Mouse (Mus musculus): Measurements from ENCODE around the gene Tmem53. TPM values are rescaled to one million over a fixed set of nuclear protein-coding genes. Genes with fewer than 3 reads are reported as not detected.
A peak's percentile ranks its signal among the peaks of the same experiment; 100 is the strongest.

The Tmem53 gene
- polyA plus RNA-seq, 1 experiment, result 7.0 TPM

DNA sequence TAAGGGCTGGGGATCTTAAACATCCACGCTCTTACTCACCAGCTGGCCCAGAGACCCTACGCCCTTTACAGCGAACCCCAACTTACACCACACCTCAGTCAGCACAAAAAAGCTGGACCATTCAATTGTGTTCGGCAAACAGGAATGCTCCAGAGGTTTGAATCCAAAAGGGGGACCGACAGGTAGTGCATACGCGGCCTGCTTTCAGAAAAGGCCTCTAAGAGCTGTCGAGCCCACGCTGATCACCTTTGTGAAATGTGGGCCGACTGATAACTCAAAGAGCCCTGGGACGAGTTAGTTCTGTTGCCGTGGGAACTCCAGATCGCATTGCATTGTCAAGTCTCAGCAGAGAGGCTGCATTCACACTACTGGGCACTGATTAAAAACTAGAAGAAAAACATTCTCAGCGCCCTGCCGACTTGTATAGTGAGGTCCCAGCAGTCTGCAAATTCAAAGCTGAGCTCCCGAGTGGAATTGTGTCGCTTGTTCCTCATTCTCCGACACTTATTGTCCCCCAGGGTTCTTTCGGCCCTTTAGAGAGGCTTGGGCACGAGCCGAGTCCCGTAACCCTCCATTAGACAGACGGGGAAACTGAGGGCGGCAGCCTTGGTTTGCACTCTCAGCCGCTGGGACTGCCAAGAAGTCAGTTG, 36.7 kb downstream of the Tmem53 start:
- no peak for DNase-seq
- 15% methylated on average over 25 of the region's 25 CpGs for WGBS
- H3K4me1 ChIP-seq (ENCODE audit: control insufficient read depth, insufficient read depth, low read length), result peaks cover 4% of the 10 kb centered on the region; the same call in 1 of the 2 replicates

DNA sequence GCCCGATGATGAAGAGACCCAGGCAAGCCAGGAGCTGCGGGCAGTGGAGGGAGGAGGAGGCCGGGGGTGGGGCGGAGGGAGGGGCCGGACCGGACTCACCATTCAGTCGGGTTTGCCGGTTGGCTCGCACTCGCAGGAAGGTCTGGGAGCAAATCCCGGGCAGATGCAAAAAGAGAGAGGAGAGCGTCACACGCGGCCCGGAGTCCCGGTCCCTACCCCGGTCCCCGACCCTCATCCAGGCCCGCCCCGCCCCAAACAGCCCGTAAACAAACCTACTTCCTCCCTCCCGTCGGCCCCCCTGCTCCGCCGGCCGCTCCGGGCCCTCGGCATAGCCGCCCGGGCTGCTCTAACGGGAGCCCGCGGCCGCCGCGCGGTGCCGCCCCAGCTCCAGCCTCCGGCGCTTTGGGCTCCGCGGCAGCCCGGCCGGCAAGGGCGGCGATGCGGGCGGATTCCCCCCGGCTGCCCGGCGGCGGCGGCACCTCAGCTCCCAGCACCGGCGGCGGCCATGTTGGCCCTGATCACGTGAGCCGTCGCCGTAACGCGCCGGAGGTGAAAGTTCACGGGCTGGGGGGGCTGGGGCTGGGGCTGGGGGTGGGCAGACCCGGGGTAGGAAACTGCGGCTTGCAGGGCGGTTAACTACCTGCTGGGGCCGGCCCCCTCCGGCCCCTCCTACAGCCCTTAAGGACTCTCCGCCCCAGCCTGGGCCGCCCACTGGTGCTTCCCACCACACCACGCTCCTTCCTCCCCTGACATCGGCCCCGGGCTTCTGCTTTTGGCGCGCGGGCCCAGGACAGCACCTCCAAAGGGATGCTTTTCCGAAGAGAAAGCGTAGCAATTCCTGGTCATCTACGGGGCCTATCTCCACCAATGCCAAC, 37.4 kb downstream of the Tmem53 start:
- H3K4me1 ChIP-seq (ENCODE audit: control insufficient read depth, insufficient read depth, low read length), result peaks cover 2% of the 10 kb centered on the region; the same call in 1 of the 2 replicates
- under 1% methylated on average over 75 of the region's 80 CpGs for WGBS
- H3K4me3 ChIP-seq (replicated peaks; ENCODE audit: insufficient read depth, low read depth, low read length), result peak overlapping the region; percentile 60
- peak; percentile 34; the same call in 1 of the 2 replicates for TF ChIP-seq POLR2A (IDR thresholded peaks at IDR 0.05; ENCODE audit: borderline replicate concordance, insufficient read depth, low read length)
- TF ChIP-seq CTCF (IDR thresholded peaks at IDR 0.05; ENCODE audit: borderline replicate concordance, insufficient read depth, low read depth, low read length), result no peak
- H3K27ac ChIP-seq (ENCODE audit: insufficient read depth, low read length), result peak overlapping the region; percentile 88
- DNase-seq, result peak; percentile 78 to 85
- H3K27me3 ChIP-seq (ENCODE audit: control insufficient read depth, insufficient read depth, low read length), result no peaks in the 10 kb centered on the region

More for the DNA sequence above, 36.7 kb downstream of the Tmem53 start:
- no peak for TF ChIP-seq POLR2A (IDR thresholded peaks at IDR 0.05; ENCODE audit: borderline replicate concordance, insufficient read depth, low read length)
- TF ChIP-seq CTCF (IDR thresholded peaks at IDR 0.05; ENCODE audit: borderline replicate concordance, insufficient read depth, low read depth, low read length), result no peak
- Histone ChIP-seq H3K27ac (ENCODE audit: insufficient read depth, low read length) (0 out of 2 replicates have a peak overlapping the region, but pooled peaks have one; percentile 19), H3K27me3 (ENCODE audit: control insufficient read depth, insufficient read depth, low read length) (no peaks in the 10 kb centered on the region), H3K4me3 (replicated peaks; ENCODE audit: insufficient read depth, low read depth, low read length) (peak overlapping the region; percentile 60)

DNA sequence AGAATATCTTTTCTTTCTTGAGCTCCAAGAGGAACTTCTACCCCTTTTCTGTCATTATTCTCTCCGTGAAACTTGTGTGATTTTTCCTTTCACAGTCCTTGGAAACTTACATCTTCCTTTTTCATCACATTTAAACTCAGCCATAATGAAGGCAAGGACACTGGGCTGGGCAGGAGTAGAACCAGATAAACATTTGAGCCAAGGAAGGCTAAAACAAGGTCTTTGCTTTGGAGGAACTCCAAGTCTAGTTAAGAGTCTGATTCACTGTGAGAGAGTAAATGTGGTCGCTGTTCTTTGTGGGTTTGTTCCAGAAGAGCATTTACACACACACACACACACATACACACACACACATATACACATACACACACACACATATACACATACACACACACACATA, 39.9 kb downstream of the Tmem53 start:
- Histone ChIP-seq H3K27me3 (ENCODE audit: control insufficient read depth, insufficient read depth, low read length) (no peaks in the 10 kb centered on the region), H3K4me1 (ENCODE audit: control insufficient read depth, insufficient read depth, low read length) (no peaks in the 10 kb centered on the region; the same call in 1 of the 2 replicates), H3K27ac (ENCODE audit: insufficient read depth, low read length) (no peak overlapping the region), H3K4me3 (replicated peaks; ENCODE audit: insufficient read depth, low read depth, low read length) (no peak overlapping the region)
- TF ChIP-seq CTCF (IDR thresholded peaks at IDR 0.05; ENCODE audit: borderline replicate concordance, insufficient read depth, low read depth, low read length) (no peak), POLR2A (IDR thresholded peaks at IDR 0.05; ENCODE audit: borderline replicate concordance, insufficient read depth, low read length) (no peak)
- WGBS, result 81% methylated on average over 2 of the region's 2 CpGs
- DNase-seq, result no peak

DNA sequence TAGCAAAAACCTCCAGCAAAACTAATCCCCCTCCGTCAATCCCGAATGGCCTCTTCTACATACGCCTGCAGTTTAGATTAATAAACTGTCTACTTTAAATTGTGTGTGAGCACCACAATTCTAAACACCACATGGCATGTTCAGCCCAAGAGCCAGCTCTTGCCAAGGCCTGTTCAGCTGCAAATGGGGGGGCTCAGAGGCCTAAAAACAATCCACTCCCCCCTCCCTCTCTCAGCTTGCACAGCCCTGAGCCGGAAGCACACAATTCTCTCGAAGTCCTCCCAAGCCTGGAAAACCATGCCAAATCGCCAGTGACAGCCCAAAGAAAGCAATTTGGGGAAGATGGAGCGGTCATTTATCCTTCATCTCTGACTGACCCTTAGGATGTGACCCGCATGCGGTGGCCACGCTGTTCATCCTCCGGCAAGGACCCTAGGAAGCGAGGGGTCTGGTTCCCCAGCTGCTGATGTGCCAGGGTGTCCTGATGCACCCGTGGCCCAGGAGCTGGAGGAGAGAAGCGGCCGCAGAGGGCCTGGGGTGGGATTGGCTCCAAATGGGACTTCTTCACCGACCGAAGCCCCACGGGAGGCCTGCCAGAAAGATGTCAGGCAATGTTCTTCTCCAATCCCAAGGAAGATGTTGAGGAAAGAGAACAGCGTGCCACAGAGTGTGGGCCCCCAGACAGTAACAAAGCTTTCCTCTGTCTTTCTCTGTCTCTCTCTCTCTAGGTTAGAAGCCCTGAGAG, 45.3 kb downstream of the Tmem53 start:
- Histone ChIP-seq H3K4me1 (ENCODE audit: control insufficient read depth, insufficient read depth, low read length) (no peaks in the 10 kb centered on the region), H3K4me3 (replicated peaks; ENCODE audit: insufficient read depth, low read depth, low read length) (no peak overlapping the region), H3K27me3 (ENCODE audit: control insufficient read depth, insufficient read depth, low read length) (no peaks in the 10 kb centered on the region), H3K27ac (ENCODE audit: insufficient read depth, low read length) (no peak overlapping the region)
- no peak for DNase-seq
- WGBS, result 45% methylated on average over 19 of the region's 19 CpGs
- TF ChIP-seq CTCF (IDR thresholded peaks at IDR 0.05; ENCODE audit: borderline replicate concordance, insufficient read depth, low read depth, low read length), result no peak
- TF ChIP-seq POLR2A (IDR thresholded peaks at IDR 0.05; ENCODE audit: borderline replicate concordance, insufficient read depth, low read length), result no peak

DNA sequence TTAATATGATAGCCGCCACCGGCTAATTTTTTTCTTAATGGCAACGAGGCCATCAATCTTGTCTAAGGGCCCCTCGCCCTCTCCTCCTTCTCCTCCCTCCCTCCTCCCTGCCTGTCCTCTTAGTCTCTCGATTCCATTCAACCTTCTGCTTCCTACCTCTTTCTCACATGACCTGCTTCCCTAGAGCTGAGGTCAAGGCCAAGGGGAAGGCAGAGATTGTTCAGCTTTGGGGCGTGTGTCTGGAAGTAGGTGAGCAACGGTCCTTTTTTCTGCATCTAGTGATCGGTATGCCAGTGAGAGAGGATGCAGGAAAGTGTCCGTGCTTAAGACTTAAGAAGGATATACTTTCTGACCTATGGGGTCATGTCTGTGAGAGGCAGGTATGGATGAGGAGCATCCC, 46.1 kb downstream of the Tmem53 start:
- TF ChIP-seq POLR2A (IDR thresholded peaks at IDR 0.05; ENCODE audit: borderline replicate concordance, insufficient read depth, low read length) (no peak), CTCF (IDR thresholded peaks at IDR 0.05; ENCODE audit: borderline replicate concordance, insufficient read depth, low read depth, low read length) (no peak)
- Histone ChIP-seq H3K27me3 (ENCODE audit: control insufficient read depth, insufficient read depth, low read length) (no peaks in the 10 kb centered on the region), H3K27ac (ENCODE audit: insufficient read depth, low read length) (no peak overlapping the region), H3K4me3 (replicated peaks; ENCODE audit: insufficient read depth, low read depth, low read length) (no peak overlapping the region), H3K4me1 (ENCODE audit: control insufficient read depth, insufficient read depth, low read length) (no peaks in the 10 kb centered on the region)
- DNase-seq, result no peak
- 86% methylated on average over 9 of the region's 9 CpGs for WGBS

DNA sequence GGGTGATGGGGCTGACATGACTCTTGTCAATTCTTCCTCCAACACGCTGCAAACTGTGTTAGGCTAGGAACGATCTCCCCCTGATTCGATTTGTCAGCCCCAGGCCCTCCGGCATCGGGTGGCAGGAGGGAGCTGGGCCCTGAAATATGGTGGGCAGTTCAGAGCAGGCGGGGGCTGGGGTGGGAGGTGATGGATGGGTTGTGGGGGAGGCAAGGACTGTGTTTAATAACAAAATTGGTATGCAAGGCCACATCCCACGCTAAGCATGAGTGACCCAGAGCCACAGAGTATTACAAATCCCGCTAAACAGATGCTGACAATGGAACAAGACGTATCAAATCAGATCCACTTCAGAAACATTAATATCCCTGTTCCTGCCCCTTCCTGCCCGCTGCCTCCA, 48.2 kb downstream of the Tmem53 start:
- H3K4me3 ChIP-seq (replicated peaks; ENCODE audit: insufficient read depth, low read depth, low read length), result no peak overlapping the region
- 82% methylated on average over 10 of the region's 10 CpGs for WGBS

DNA sequence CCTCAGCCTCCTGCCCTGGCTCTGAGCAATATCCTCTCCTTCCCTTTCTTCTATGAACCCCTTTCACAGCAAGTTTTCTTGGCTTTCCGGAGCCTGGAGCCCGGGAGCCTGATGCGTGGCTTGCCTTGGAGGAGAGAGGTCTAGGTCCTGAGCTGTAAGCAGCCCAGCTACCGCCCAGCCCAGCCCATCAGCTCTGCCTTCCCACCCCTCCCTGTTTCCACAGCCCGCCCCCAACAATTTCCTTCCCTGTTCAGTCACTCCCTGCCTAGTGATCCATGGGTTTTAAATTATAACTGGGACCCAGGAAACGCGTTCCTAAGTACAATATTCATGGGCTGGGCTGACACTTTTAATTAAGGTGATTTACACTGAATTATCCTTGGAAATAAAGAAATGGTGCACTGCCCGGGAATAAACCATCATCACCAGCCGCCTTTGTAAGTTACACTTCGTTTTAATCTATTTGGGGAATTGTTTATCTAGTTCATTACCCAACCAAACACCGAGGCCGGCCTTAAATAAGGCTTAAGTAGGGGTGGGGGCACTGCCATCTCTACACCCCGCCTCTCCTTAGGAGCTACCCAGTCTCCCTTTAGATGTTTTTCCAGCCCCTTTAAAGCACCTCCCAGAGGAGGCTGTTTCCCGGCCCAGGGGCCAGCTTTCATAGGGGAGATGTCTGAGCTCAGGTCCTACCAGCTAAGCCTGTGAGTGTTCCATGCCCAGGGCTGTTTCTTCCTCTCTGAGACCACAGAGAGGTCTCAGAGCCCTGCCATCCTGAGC, 50.5 kb downstream of the Tmem53 start:
- Histone ChIP-seq H3K4me3 (replicated peaks; ENCODE audit: insufficient read depth, low read depth, low read length) (no peak overlapping the region), H3K4me1 (ENCODE audit: control insufficient read depth, insufficient read depth, low read length) (no peaks in the 10 kb centered on the region), H3K27me3 (ENCODE audit: control insufficient read depth, insufficient read depth, low read length) (no peaks in the 10 kb centered on the region; the same call in 1 of the 2 replicates), H3K27ac (ENCODE audit: insufficient read depth, low read length) (no peak overlapping the region)
- WGBS, result 65% methylated on average over 14 of the region's 14 CpGs
- DNase-seq, result no peak
- no peak for TF ChIP-seq POLR2A (IDR thresholded peaks at IDR 0.05; ENCODE audit: borderline replicate concordance, insufficient read depth, low read length)
- TF ChIP-seq CTCF (IDR thresholded peaks at IDR 0.05; ENCODE audit: borderline replicate concordance, insufficient read depth, low read depth, low read length), result no peak

More for the DNA sequence above, 48.2 kb downstream of the Tmem53 start:
- H3K27ac ChIP-seq (ENCODE audit: insufficient read depth, low read length), result no peak overlapping the region
- TF ChIP-seq CTCF (IDR thresholded peaks at IDR 0.05; ENCODE audit: borderline replicate concordance, insufficient read depth, low read depth, low read length) (no peak), POLR2A (IDR thresholded peaks at IDR 0.05; ENCODE audit: borderline replicate concordance, insufficient read depth, low read length) (no peak)
- no peaks in the 10 kb centered on the region; the same call in 1 of the 2 replicates for H3K27me3 ChIP-seq (ENCODE audit: control insufficient read depth, insufficient read depth, low read length)
- no peak for DNase-seq
- H3K4me1 ChIP-seq (ENCODE audit: control insufficient read depth, insufficient read depth, low read length), result no peaks in the 10 kb centered on the region
